Mouse (Mus musculus) limb, embryonic 15.5 days (tissue): Measurements from ENCODE around the gene Mfap1b. TPM values are rescaled to one million over a fixed set of nuclear protein-coding genes. Genes with fewer than 3 reads are reported as not detected.
"Not testable (repeated sequence)": the region's sequence is repeated elsewhere in the genome, so short reads cannot be mapped to it uniquely, and the experiment has no call there.

Experiments
- ATAC-seq: fragments of 200-750 bp; cut with Nextera tagmentation; 2 replicates; pipeline ENCODE4 v1.8.0; 2017; ENCODE audit warnings: low read depth, moderate TSS enrichment; ENCODE audit not compliant: insufficient number of reproducible peaks, low FRiP score, low TSS enrichment
- H3K27ac ChIP-seq: fragments of 300-500 bp; sonication (generic); 2 replicates; pipeline ENCODE4 v1.5.1; 2015; ENCODE audit warnings: moderate library complexity, mild to moderate bottlenecking, inconsistent platforms
- H3K27me3 ChIP-seq: fragments of 300-500 bp; sonication (generic); 2 replicates; pipeline ENCODE4 v1.6.1; 2015; ENCODE audit warnings: inconsistent platforms
- H3K36me3 ChIP-seq: fragments of 300-500 bp; sonication (generic); 2 replicates; pipeline ENCODE4 v1.6.1; 2015; ENCODE audit warnings: inconsistent platforms
- H3K4me1 ChIP-seq: fragments of 300-500 bp; sonication (generic); 2 replicates; pipeline ENCODE4 v1.6.1; 2015; ENCODE audit warnings: inconsistent platforms
- H3K4me2 ChIP-seq: fragments of 300-500 bp; sonication (generic); 2 replicates; pipeline ENCODE4 v1.6.1; 2015; ENCODE audit warnings: mild to moderate bottlenecking, inconsistent platforms
- H3K4me3 ChIP-seq: fragments of 300-500 bp; sonication (generic); 2 replicates; pipeline ENCODE4 v1.5.1; 2015; ENCODE audit warnings: mild to moderate bottlenecking, inconsistent platforms
- H3K9ac ChIP-seq: fragments of 300-500 bp; sonication (generic); 2 replicates; pipeline ENCODE4 v1.6.1; 2015; ENCODE audit warnings: inconsistent platforms
- H3K9me3 ChIP-seq: fragments of 300-500 bp; sonication (generic); 2 replicates; pipeline ENCODE4 v1.6.1; 2016; ENCODE audit warnings: inconsistent platforms
- WGBS: fragments of 180-500 bp; shearing (Covaris S2); methylation state at CpG from one replicate; pipeline ENCODE4 v1.1.7; 2015; 5-methylcytosine and 5-hydroxymethylcytosine counted together
- polyA plus RNA-seq: library from polyadenylated mRNA; unstranded; fragments of >200 nt; fragmentation: Nextera tagmentation; extraction: Ambion mirVana; gene quantifications from 2 replicates; pipeline ENCODE4 v1.2.1, GENCODE M21; 2015

Mfap1b gene
- 61.3 and 64.4 TPM in 2 replicates for polyA plus RNA-seq

DNA sequence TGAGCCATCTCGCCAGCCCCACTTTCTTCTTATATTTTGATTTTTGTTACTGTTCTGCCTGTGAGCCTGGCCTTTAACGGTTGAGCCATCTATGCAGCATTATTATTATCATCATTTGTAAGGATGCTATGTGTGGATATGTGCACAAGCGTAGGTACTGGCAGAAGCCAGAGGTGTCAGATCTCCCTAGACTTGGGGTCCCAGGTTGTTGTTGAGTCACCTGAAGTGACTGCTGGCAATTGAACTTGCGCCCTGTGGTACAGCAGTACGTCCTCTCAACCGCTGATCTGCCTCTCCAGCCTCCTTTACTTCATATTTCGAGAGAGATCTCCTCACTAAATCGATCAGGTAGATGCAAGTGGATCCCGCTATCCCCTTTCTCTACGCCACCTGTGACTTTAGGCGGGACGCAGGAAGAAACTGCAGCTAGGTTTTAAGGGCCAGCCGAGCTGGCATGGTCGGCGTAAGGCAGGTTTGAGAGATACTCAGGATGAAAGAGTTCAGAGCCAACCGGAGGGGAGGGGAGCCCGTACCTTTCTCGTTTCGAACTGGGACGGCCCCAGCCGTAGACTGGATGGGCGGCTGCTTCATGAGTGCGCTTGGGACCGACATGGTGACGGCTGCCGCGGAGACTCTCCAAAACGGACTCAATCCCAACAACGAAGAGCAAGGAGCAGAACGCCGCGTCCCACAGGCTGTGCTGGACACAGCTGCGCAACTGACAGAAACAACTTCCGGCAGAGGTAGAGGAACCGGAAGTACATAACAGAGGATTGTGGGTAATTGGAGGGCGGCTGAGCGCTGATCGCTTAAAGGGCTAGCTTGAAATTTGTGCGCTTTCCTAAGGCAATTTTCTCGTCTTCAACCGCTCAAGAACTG lies at the start of gene Mfap1b:
Gene Mfap1b (minus strand): TSS at position 767 of the 879 bp plus-strand sequence.
- ATAC-seq: peak; percentile 84
- WGBS: 4% methylated on average over 41 of the region's 41 CpGs
- H3K36me3 ChIP-seq, H3K27me3 ChIP-seq, H3K4me1 ChIP-seq, H3K9me3 ChIP-seq: not testable (repeated sequence)
- H3K4me2 ChIP-seq: peak within 1 kb of the TSS; percentile 66
- H3K4me3 ChIP-seq: peak within 1 kb of the TSS; percentile 64
- peak within 1 kb of the TSS; percentile 56 for H3K9ac ChIP-seq
- peak within 1 kb of the TSS; percentile 63 for H3K27ac ChIP-seq

DNA sequence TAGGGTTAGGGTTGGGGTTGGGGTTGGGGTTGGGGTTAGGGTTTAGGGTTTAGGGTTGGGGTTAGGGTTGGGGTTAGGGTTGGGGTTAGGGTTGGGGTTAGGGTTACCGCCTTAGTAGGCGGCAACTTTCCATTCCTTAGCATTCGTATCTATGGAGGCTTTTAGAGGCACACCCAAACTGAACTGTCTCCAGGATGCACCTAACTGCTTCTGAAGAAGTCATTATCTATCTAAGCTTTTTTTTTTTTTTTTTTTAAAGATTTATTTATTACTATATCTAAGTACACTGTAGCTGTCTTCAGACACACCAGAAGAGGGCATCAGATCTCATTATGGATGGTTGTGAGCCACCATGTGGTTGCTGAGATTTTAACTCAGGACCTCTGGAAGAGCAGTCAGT lies 49.0 kb upstream of the Mfap1b start:
- not testable (repeated sequence) for ATAC-seq, H3K4me1 ChIP-seq, H3K27ac ChIP-seq, H3K4me2 ChIP-seq, H3K9me3 ChIP-seq, H3K27me3 ChIP-seq, H3K9ac ChIP-seq, H3K4me3 ChIP-seq
- WGBS: 96% methylated on average over 3 of the region's 3 CpGs
- peaks cover 33% of the 10 kb centered on the region for H3K36me3 ChIP-seq

DNA sequence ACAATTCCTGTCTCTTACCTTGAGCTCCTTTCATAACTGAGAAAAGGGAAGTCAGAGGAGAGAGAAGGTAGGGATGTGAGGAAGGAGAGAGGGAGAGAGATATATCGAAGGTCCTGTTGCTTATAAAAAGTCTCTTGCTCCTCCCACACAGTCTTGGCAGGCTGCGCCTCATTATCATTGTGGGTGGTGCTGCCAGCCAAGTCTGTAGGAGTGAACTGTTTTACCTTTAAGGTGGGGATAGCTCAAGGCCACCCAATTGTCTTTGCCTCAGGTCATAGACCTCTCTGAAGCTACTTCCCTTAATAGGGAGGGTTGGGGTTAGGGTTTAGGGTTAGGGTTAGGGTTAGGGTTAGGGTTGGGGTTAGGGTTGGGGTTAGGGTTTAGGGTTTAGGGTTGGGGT lies 48.1 kb upstream of the Mfap1b start:
- ATAC-seq: no peak
- Histone ChIP-seq H3K4me1 (no peaks in the 10 kb centered on the region), H3K36me3 (peaks cover 36% of the 10 kb centered on the region), H3K9me3 (no peaks in the 10 kb centered on the region), H3K27ac (no peak overlapping the region), H3K9ac (no peak overlapping the region), H3K27me3 (no peaks in the 10 kb centered on the region), H3K4me3 (no peak overlapping the region), H3K4me2 (no peak overlapping the region)
- 83% methylated on average over 2 of the region's 2 CpGs for WGBS

DNA sequence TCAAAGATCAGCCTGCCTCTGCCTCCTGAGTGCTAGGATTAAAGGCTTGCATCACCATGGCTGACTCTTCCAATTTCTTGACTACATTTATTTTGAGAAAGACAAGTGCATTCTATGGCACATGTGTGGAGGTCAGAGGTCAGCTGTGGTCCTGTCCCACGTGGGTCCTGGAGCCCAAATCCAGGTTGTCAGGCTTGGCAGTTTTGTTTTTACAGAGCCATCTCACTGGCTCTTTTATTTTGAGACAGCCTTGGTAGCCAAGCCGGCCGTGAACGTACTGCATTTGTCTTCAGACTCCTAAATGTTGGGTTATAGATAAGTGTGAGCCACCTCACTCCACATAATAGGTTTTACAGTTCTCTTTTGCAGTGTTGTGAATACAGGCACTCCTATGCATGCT lies 44.8 kb upstream of the Mfap1b start:
- not testable (repeated sequence) for H3K4me2 ChIP-seq, H3K27ac ChIP-seq, H3K9me3 ChIP-seq, H3K4me1 ChIP-seq, H3K4me3 ChIP-seq, H3K27me3 ChIP-seq, H3K9ac ChIP-seq, ATAC-seq
- WGBS: 87% methylated on average over 4 of the region's 4 CpGs
- peaks cover 26% of the 10 kb centered on the region for H3K36me3 ChIP-seq

DNA sequence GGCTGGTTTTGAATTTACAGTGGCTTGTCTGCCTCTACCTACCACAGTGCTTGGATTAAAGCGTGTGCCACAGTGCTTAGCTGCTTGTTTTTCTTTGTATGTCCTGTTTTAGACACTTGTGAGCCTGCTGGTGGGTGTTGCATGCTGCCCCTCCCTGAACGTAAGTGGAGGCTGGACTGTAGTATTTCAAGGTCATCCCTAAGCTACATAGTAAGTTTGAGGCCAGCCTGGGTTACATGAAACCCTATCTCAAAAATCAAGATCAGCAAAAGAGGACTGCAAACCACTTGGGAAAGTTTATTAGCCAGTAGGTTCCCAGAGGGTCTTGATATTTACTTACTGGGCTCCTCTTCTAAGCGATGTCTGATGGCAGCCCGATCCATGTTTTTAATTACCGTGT lies 44.2 kb upstream of the Mfap1b start:
- peaks cover 26% of the 10 kb centered on the region for H3K36me3 ChIP-seq
- no peaks in the 10 kb centered on the region for H3K27me3 ChIP-seq
- no peak overlapping the region for H3K27ac ChIP-seq
- H3K4me3 ChIP-seq: no peak overlapping the region
- H3K9ac ChIP-seq: no peak overlapping the region
- ATAC-seq: no peak
- WGBS: 91% methylated on average over 5 of the region's 5 CpGs
- H3K4me2 ChIP-seq: no peak overlapping the region
- no peaks in the 10 kb centered on the region for H3K4me1 ChIP-seq
- no peaks in the 10 kb centered on the region for H3K9me3 ChIP-seq

DNA sequence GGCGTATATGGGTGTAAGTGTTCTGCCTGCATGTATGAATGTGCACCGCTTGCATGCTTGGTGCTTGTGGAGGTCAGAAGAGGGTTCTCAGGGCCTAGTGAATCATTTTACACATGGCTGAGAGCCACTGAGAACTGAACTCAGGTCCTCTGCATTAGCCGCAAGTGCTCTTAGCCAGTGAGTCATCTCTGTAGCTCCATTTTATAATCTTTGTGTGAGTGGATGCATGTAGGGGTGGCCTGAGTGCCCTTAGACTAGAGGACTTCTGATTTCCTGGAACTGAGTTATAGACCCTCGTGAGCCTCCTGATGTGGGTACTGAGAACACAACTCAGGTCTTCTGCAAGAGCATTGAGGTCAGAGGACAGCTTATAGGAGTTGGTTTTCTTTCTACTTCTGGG lies 40.3 kb upstream of the Mfap1b start:
- no peak overlapping the region for H3K4me3 ChIP-seq
- H3K27me3 ChIP-seq: no peaks in the 10 kb centered on the region
- ATAC-seq: no peak
- 96% methylated on average over 4 of the region's 4 CpGs for WGBS
- no peak overlapping the region for H3K27ac ChIP-seq
- no peak overlapping the region for H3K4me2 ChIP-seq
- peaks cover 6% of the 10 kb centered on the region for H3K4me1 ChIP-seq
- H3K9me3 ChIP-seq: no peaks in the 10 kb centered on the region
- H3K36me3 ChIP-seq: peaks cover 36% of the 10 kb centered on the region
- no peak overlapping the region for H3K9ac ChIP-seq

DNA sequence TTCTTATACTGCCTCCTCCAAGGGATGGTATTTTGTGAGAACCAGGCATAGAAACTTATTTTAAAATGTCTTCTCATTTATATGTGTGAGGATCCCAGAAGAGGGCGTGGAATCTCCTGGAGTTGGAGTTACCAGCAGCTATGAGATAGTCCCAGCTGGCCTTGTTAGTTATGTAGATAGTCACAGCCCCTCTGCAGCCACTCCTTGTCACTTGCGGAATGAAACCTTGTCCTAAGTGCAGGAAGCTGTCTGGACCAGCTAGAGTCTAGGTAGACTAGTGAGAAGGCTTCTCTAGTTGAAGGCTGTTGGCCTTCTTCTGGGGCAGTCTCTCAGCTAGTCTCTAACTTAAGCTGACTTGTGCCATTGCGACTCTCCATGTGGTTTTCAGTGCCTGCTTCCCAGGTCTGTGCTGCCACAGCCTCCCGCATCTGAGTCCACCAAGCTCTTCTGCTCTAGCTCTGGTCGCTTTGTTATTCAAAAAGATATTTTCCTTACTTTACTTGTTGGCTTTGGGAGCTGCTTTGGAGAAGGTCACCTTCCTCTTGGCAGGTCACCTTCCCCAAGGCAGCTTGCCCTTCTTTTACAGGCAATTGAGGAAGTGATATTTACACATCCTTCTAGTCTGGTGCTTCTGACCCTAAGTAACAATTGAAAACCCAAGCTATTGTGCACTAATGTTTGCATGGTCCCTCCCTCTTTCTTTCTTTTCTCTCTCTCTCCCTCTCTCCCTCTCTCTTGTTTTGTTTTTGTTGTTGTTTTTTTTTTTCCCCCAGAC lies 39.3 kb upstream of the Mfap1b start:
- H3K9ac ChIP-seq, H3K9me3 ChIP-seq, H3K27me3 ChIP-seq, H3K4me1 ChIP-seq, H3K4me3 ChIP-seq, H3K4me2 ChIP-seq, H3K27ac ChIP-seq, ATAC-seq: not testable (repeated sequence)
- H3K36me3 ChIP-seq: peaks cover 32% of the 10 kb centered on the region
- 94% methylated on average over 5 of the region's 5 CpGs for WGBS

DNA sequence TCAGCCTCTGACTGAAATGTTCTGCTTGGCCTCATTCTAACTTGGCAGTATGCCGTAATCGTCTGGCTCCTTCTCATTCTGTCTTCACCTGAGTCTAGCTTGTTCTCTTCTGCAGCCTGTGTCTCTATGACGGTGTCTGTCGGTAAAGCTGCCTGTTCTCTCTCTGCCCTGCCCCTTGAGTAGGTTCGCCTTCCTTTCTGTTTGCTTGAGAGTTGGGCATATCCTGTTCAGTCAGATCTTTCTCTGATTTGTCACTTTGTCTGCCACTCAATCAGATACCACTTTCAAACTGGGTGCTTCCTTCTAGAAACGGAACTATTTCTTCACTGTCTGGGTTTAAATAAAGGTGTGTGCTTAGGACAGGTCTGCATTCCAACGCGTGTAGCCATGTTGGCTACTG lies 37.5 kb upstream of the Mfap1b start:
- peaks cover 25% of the 10 kb centered on the region for H3K36me3 ChIP-seq
- H3K4me3 ChIP-seq: no peak overlapping the region
- H3K9me3 ChIP-seq: no peaks in the 10 kb centered on the region
- no peak for ATAC-seq
- whole genome bisulfite sequencing: 88% methylated on average over 8 of the region's 8 CpGs
- no peak overlapping the region for H3K27ac ChIP-seq
- H3K9ac ChIP-seq: no peak overlapping the region
- H3K4me1 ChIP-seq: peaks cover 13% of the 10 kb centered on the region
- H3K27me3 ChIP-seq: no peaks in the 10 kb centered on the region
- H3K4me2 ChIP-seq: no peak overlapping the region

DNA sequence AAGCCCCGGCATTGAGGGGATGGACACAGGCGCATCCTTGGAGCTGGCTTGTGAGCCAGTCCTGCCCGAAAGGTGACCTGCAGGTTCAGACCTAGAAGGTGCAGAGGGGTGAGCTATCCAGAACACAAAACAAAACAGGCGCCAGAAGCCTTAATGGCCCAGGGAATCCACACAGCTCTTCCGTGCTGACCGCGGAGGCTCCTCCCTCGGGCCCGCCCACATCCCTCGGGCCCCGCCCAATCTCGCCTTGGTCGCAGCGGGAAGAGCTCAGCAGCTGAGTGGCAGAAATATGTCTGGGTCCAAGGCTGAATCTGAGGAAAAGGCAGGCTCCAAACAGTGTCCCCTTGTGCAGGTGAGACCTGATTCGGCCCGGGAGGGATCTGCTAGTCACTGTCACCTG lies 35.7 kb upstream of the Mfap1b start:
- ATAC-seq: 0 out of 2 replicates have a peak, but pooled peaks have one; percentile 43
- H3K4me1 ChIP-seq: peaks cover 13% of the 10 kb centered on the region
- peak overlapping the region; percentile 44 for H3K4me2 ChIP-seq
- WGBS: 22% methylated on average over 16 of the region's 16 CpGs
- H3K9ac ChIP-seq: peak overlapping the region; percentile 17; the same call in 1 of the 2 replicates
- H3K9me3 ChIP-seq: no peaks in the 10 kb centered on the region
- no peaks in the 10 kb centered on the region for H3K27me3 ChIP-seq
- peaks cover 22% of the 10 kb centered on the region for H3K36me3 ChIP-seq
- H3K4me3 ChIP-seq: peak overlapping the region; percentile 41
- H3K27ac ChIP-seq: no peak overlapping the region

DNA sequence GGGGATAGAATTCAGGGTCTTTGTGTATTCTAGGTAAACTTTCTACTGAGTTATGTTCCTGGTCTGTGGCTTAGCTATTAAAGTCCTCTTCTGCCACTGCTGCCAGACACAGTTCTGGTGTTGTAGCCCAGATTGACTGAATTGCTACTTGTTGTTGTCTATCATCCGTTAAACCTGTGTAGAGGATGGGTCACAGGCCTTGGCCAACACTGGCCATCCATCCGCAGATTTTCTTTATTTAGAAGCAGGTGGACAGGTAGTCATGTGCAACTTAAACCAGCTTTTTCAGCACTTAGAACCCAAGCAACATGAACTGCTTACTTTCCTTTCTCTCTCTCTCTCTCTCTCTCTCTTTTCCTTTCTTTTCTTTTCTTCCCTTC lies 34.1 kb upstream of the Mfap1b start:
- no peak for ATAC-seq
- Histone ChIP-seq H3K9me3 (no peaks in the 10 kb centered on the region), H3K4me1 (peaks cover 13% of the 10 kb centered on the region), H3K27me3 (no peaks in the 10 kb centered on the region), H3K27ac (no peak overlapping the region), H3K4me3 (peak overlapping the region; percentile 60), H3K4me2 (peak overlapping the region; percentile 58), H3K36me3 (peaks cover 23% of the 10 kb centered on the region), H3K9ac (peak overlapping the region; percentile 3; the same call in 1 of the 2 replicates)
- 79% methylated on average over 2 of the region's 2 CpGs for WGBS

DNA sequence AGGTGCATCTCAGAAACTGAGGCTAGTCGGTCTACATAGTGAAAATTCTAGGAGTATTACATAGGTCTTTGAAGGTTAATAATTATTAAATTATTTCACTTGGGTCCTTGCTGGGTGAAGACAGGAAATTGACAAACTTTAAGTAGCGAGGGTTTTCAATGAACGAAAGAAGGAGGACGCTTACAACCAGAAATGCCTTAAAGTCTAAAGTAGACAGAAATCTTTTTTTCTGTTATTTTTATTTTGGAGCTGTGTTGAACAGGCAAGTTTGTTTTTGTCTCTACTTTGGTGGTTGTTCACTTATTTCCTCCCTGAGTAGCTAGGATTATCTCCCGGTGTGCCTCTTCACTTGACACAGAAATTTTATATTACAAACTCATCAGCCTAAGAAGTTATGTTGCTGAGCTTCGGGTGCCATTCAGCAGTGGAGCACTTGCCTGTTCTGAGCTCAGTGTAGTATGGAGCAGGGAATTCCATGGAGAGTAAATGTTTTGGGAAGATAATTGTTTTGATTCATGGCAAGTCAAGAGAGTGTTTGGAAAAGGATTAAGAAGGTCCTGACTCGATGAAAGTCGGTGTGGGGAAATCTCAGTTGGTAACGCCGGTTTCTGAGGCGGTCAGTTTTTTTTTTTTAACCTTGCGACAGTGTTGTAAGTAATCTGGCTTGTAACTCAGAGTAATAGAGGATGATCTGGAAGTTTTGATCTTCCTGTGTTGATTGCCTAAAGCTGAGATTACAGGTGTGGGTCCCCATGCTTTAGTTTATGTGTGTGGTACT lies 33.5 kb upstream of the Mfap1b start:
- Histone ChIP-seq H3K9me3 (no peaks in the 10 kb centered on the region), H3K4me3 (peak overlapping the region; percentile 60), H3K27ac (no peak overlapping the region)

More for the DNA sequence above, 33.5 kb upstream of the Mfap1b start:
- H3K27me3 ChIP-seq: no peaks in the 10 kb centered on the region
- H3K4me2 ChIP-seq: peak overlapping the region; percentile 58
- peaks cover 13% of the 10 kb centered on the region for H3K4me1 ChIP-seq
- H3K9ac ChIP-seq: peak overlapping the region; percentile 3; the same call in 1 of the 2 replicates
- no peak for ATAC-seq
- 20% methylated on average over 12 of the region's 12 CpGs for WGBS
- H3K36me3 ChIP-seq: peaks cover 21% of the 10 kb centered on the region
